Mouse (Mus musculus): ENCODE measurements around the gene Gpr84. TPM values are rescaled to one million over a fixed set of nuclear protein-coding genes. Genes with fewer than 3 reads are reported as not detected.

Gene Gpr84
- polyA plus RNA-seq, 1 experiment from 2014 or later = 0.34 TPM

GRCm38 (mm10) chr15:103259162-103259561 lies 51.2 kb downstream of the Gpr84 start:
- H3K27ac ChIP-seq (ENCODE audit: low read depth) = no peak overlapping the region
- 0 out of 2 replicates have a peak, but pooled peaks cover 3% of the 10 kb centered on the region for H3K27me3 ChIP-seq (replicated peaks; ENCODE audit: control insufficient read depth, insufficient read depth, low read length)
- H3K4me1 ChIP-seq (replicated peaks; ENCODE audit: control insufficient read depth, insufficient read depth, low read length) = peaks cover 7% of the 10 kb centered on the region
- no peaks in the 10 kb centered on the region for H3K36me3 ChIP-seq (ENCODE audit: control insufficient read depth, insufficient read depth, low read length)
- DNase-seq (ENCODE audit: low spot score) (no peak), ATAC-seq (replicated peaks; ENCODE audit: low FRiP score, low TSS enrichment, low read depth) (no peak)
- H3K4me3 ChIP-seq (ENCODE audit: low read depth, low read length) = no peak overlapping the region
- no peaks in the 10 kb centered on the region for H3K9me3 ChIP-seq (ENCODE audit: control insufficient read depth, low read length)
- no peak overlapping the region for H3K9ac ChIP-seq (ENCODE audit: low read length)
- no peak overlapping the region for H3K4me2 ChIP-seq (ENCODE audit: low read length)
- whole genome bisulfite sequencing = 83% methylated on average over 5 of the region's 5 CpGs

MicroRNAs encoded within 50 kb of the gene (microRNA counts, 519-probe panel; counts per million panel counts)
- 4,194 counts per million, percentile 66 among the panel's probes with 10 or more counts for microRNA mmu-miR-148b

Small RNA genes within 50 kb of the gene (microRNA-seq; reads per million reads assigned to microRNA genes)
- 442 reads per million, percentile 71 among the genes with 10 or more reads in this experiment for gene Mir148b
- gene Mir6963 = 0.34 reads per million

Other genes with a start within 250 kb of the Gpr84 start
- gene Smug1, start 143.5 kb downstream of the Gpr84 start, polyA plus RNA-seq (2014; fragmentation: Nextera tagmentation; extraction: Ambion mirVana) = 21.8 and 23.5 TPM in 2 replicates
- gene Cbx5, start 70.8 kb downstream of the Gpr84 start, polyA plus RNA-seq (2014; fragmentation: Nextera tagmentation; extraction: Ambion mirVana) = 118 and 123 TPM in 2 replicates
- gene Hnrnpa1, start 70.2 kb downstream of the Gpr84 start, polyA plus RNA-seq (2014; fragmentation: Nextera tagmentation; extraction: Ambion mirVana) = 837 and 906 TPM in 2 replicates
- gene Nfe2, start 52.2 kb downstream of the Gpr84 start, polyA plus RNA-seq (2014; fragmentation: Nextera tagmentation; extraction: Ambion mirVana) = 1.8 and 1.9 TPM in 2 replicates
- 266 and 283 TPM in 2 replicates for gene Copz1, start 37.9 kb downstream of the Gpr84 start, polyA plus RNA-seq (2014; fragmentation: Nextera tagmentation; extraction: Ambion mirVana)
- gene Zfp385a, start 29.5 kb upstream of the Gpr84 start, polyA plus RNA-seq (2014; fragmentation: Nextera tagmentation; extraction: Ambion mirVana) = 7.2 and 7.5 TPM in 2 replicates
- gene Itga5, start 56.2 kb upstream of the Gpr84 start, polyA plus RNA-seq (2014; fragmentation: Nextera tagmentation; extraction: Ambion mirVana) = 64.9 and 69.4 TPM in 2 replicates
- not detected in 2 replicates for gene Gtsf1, start 119.9 kb upstream of the Gpr84 start, polyA plus RNA-seq (2014; fragmentation: Nextera tagmentation; extraction: Ambion mirVana)
- gene Gtsf2, start 137.9 kb upstream of the Gpr84 start, polyA plus RNA-seq (2014; fragmentation: Nextera tagmentation; extraction: Ambion mirVana) = not detected in 2 replicates
- 3.2 TPM in 2 replicates for gene Nckap1l, start 143.2 kb upstream of the Gpr84 start, polyA plus RNA-seq (2014; fragmentation: Nextera tagmentation; extraction: Ambion mirVana)
- gene Pde1b, start 192.4 kb upstream of the Gpr84 start, polyA plus RNA-seq (2014; fragmentation: Nextera tagmentation; extraction: Ambion mirVana) = 6.8 and 7.1 TPM in 2 replicates
- 11.6 and 12.3 TPM in 2 replicates for gene Ppp1r1a, start 227.4 kb upstream of the Gpr84 start, polyA plus RNA-seq (2014; fragmentation: Nextera tagmentation; extraction: Ambion mirVana)